Mouse (Mus musculus) forebrain, embryonic 11.5 days (tissue): Measurements from ENCODE around the gene Tenm1. TPM values are rescaled to one million over a fixed set of nuclear protein-coding genes. Genes with fewer than 3 reads are reported as not detected.

ENCODE experiments used
- ATAC-seq: fragments of 200-750 bp; cut with Nextera tagmentation; replicated peaks from 2 replicates; pipeline ENCODE4 v1.8.0; 2017; ENCODE audit warnings: moderate TSS enrichment; ENCODE audit not compliant: low FRiP score
- DNase-seq: peaks from one replicate; pipeline ENCODE4 v3.0.0-alpha.2; 2017; ENCODE audit warnings: low spot score
- H3K27ac ChIP-seq: fragments of 300-500 bp; sonication (generic); 2 replicates; pipeline ENCODE4 v1.5.1; 2014; ENCODE audit warnings: low read depth, low read length
- H3K27me3 ChIP-seq: fragments of 300-500 bp; sonication (generic); 2 replicates; pipeline ENCODE4 v1.6.1; 2014; ENCODE audit warnings: mild to moderate bottlenecking, low read length, mixed read lengths; ENCODE audit not compliant: control insufficient read depth, insufficient read depth
- H3K36me3 ChIP-seq: fragments of 300-500 bp; sonication (generic); 2 replicates; pipeline ENCODE4 v1.6.1; 2014; ENCODE audit warnings: mild to moderate bottlenecking, low read length, moderate library complexity, mixed read lengths; ENCODE audit not compliant: control insufficient read depth, insufficient read depth
- H3K4me1 ChIP-seq: fragments of 300-500 bp; sonication (generic); replicated peaks from 2 replicates; pipeline ENCODE4 v1.6.1; 2014; ENCODE audit warnings: low read length, mixed read lengths; ENCODE audit not compliant: control insufficient read depth, insufficient read depth
- H3K4me2 ChIP-seq: fragments of 300-500 bp; sonication (generic); 2 replicates; pipeline ENCODE4 v1.6.1; 2014; ENCODE audit warnings: low read depth, mild to moderate bottlenecking, low read length, moderate library complexity, mixed read lengths; ENCODE audit not compliant: severe bottlenecking
- H3K4me3 ChIP-seq: fragments of 300-500 bp; sonication (generic); 2 replicates; pipeline ENCODE4 v1.5.1; 2014; ENCODE audit warnings: low read depth, low read length
- H3K9ac ChIP-seq: fragments of 300-500 bp; sonication (generic); 2 replicates; pipeline ENCODE4 v1.6.1; 2014; ENCODE audit warnings: low read length
- H3K9me3 ChIP-seq: fragments of 300-500 bp; sonication (generic); 2 replicates; pipeline ENCODE4 v1.6.1; 2016; ENCODE audit warnings: low read length, mixed read lengths; ENCODE audit not compliant: control insufficient read depth
- WGBS: fragments of 180-500 bp; shearing (Covaris S2); extraction: QIAGEN DNeasy Blood & Tissue Kit; methylation state at CpG from one replicate; pipeline ENCODE4 v1.1.7; 2014; 5-methylcytosine and 5-hydroxymethylcytosine counted together
- polyA plus RNA-seq: library from polyadenylated mRNA; unstranded; fragments of >200 nt; fragmentation: Nextera tagmentation; extraction: Ambion mirVana; gene quantifications from 2 replicates; pipeline ENCODE4 v1.2.1, GENCODE M21; 2014

Tenm1 gene
- polyA plus RNA-seq = 2.4 and 2.6 TPM in 2 replicates

DNA sequence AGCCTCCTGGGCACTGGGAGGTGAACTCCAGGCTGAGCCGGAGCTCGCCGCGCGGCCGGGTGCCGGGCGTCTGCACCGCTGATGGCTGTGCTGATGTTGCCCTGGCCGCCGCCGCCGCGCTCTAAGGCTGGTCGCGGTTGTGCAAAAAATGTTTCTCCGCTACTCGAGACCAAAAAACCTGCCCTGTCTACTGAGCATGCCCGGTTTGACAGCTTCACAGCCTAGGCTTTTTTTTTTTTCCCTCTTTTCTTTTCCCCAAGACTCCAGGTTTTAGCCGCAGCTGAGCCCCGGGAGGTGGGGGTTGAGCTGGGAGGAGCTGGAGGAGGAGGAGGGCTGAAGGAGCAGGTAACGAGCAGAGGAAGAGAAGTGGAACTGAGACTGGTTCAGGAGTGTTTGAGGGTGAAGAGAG, at the start of gene Tenm1:
Gene Tenm1, minus strand, starts transcription at position 272 of the 409 bp plus-strand sequence.
- Histone ChIP-seq H3K4me1 (no peaks in the 10 kb centered on the region), H3K36me3 (no peaks in the 10 kb centered on the region), H3K9me3 (no peaks in the 10 kb centered on the region), H3K4me3 (peak within 1 kb of the TSS; percentile 31), H3K4me2 (peak within 1 kb of the TSS; percentile 61), H3K27me3 (peaks cover 2% of the 10 kb centered on the region; the same call in 1 of the 2 replicates), H3K27ac (no peak within 1 kb of the TSS), H3K9ac (peak within 1 kb of the TSS; percentile 12; the same call in 1 of the 2 replicates)
- DNase-seq (peak; percentile 63), ATAC-seq (peak; percentile 61)
- WGBS = 11% methylated on average over 22 of the region's 22 CpGs

GRCm38 (mm10) chrX:43467311-43467710, 38.4 kb upstream of the Tenm1 start:
- Histone ChIP-seq H3K9ac (no peak overlapping the region), H3K27ac (no peak overlapping the region), H3K36me3 (no peaks in the 10 kb centered on the region), H3K4me3 (no peak overlapping the region), H3K27me3 (no peaks in the 10 kb centered on the region), H3K4me2 (no peak overlapping the region), H3K4me1 (no peaks in the 10 kb centered on the region), H3K9me3 (no peaks in the 10 kb centered on the region)
- DNase-seq (no peak), ATAC-seq (no peak)

DNA sequence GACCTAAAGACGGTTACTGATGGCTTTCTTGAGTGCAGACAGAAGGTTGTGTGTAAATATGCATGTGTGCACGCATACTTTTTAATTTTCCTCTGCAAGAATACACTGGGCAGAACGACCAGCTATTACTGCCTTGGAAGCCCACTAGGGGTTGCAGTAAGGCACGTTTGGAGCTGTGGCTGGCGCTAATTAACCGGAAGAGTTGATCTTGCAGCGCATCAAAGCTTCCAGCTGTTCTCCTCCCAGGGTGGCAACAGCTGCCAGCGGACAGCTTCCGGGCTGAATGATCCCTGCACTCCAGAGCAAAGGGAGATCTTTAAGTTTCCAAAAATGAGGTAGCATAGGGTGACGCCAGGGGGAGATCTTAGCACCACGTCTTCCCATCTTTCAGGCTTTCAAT, 1.7 kb upstream of the Tenm1 start:
- Histone ChIP-seq H3K4me1 (no peaks in the 10 kb centered on the region), H3K4me3 (peak overlapping the region; percentile 31), H3K9ac (no peak overlapping the region), H3K36me3 (no peaks in the 10 kb centered on the region), H3K27ac (no peak overlapping the region), H3K4me2 (peak overlapping the region; percentile 61), H3K27me3 (peaks cover 2% of the 10 kb centered on the region; the same call in 1 of the 2 replicates), H3K9me3 (no peaks in the 10 kb centered on the region)
- DNase-seq = peak; percentile 53
- ATAC-seq = peak; percentile 52
- WGBS = 12% methylated on average over 11 of the region's 11 CpGs

DNA sequence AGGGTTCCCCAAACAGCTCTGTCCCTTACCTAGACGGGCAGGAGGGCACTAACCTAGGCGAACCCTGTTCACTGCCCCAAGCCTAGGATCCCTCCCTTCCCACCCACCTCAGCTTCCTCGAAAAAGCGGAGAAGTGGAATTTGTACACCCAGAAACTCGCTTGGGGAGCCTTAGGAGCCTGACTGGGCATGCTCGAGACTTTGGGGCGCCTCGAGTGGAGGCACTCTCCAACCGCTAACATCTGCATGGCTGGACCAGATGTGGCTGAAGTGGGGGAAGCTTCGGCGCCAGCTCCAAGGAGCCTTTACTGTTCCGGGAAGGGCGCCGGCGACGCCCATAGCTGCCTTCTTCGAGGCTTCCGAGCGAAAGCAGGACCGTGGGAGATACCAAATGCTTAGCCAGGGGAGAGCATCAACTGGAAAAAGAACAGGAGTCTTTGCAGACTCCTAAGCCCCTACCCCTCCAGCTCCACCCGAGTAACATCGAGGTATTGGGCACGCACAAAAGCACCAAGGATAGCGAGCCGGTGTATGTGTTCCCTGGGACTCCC, 1.1 kb upstream of the Tenm1 start:
- DNase-seq (peak; percentile 50), ATAC-seq (peak; percentile 44)
- Histone ChIP-seq H3K4me3 (peak overlapping the region; percentile 31), H3K4me1 (no peaks in the 10 kb centered on the region), H3K36me3 (no peaks in the 10 kb centered on the region), H3K9me3 (no peaks in the 10 kb centered on the region), H3K9ac (peak overlapping the region; percentile 12; the same call in 1 of the 2 replicates), H3K27ac (no peak overlapping the region), H3K27me3 (peaks cover 2% of the 10 kb centered on the region; the same call in 1 of the 2 replicates), H3K4me2 (peak overlapping the region; percentile 61)
- WGBS = 15% methylated on average over 25 of the region's 25 CpGs

GRCm38 (mm10) chrX:43429337-43429736, 411 bp upstream of the Tenm1 start:
- ATAC-seq (no peak; the same call in 1 of the 2 replicates), DNase-seq (peak; percentile 49)
- Histone ChIP-seq H3K36me3 (no peaks in the 10 kb centered on the region), H3K9ac (no peak overlapping the region), H3K4me3 (peak overlapping the region; percentile 31), H3K9me3 (no peaks in the 10 kb centered on the region), H3K4me2 (peak overlapping the region; percentile 61), H3K27ac (no peak overlapping the region), H3K27me3 (peaks cover 2% of the 10 kb centered on the region; the same call in 1 of the 2 replicates), H3K4me1 (no peaks in the 10 kb centered on the region)
- 19% methylated on average over 12 of the region's 12 CpGs for WGBS

GRCm38 (mm10) chrX:43427961-43428365, 963 bp downstream of the Tenm1 start:
- Histone ChIP-seq H3K4me2 (peak overlapping the region; percentile 61), H3K9ac (no peak overlapping the region), H3K36me3 (no peaks in the 10 kb centered on the region), H3K27me3 (peaks cover 2% of the 10 kb centered on the region; the same call in 1 of the 2 replicates), H3K27ac (no peak overlapping the region), H3K4me3 (peak overlapping the region; percentile 31), H3K9me3 (no peaks in the 10 kb centered on the region), H3K4me1 (no peaks in the 10 kb centered on the region)
- WGBS = 18% methylated on average over 12 of the region's 12 CpGs
- ATAC-seq (no peak), DNase-seq (peak; percentile 52)

GRCm38 (mm10) chrX:43427111-43427510, 1.8 kb downstream of the Tenm1 start:
- DNase-seq = peak; percentile 46
- no peak overlapping the region for H3K9ac ChIP-seq
- no peak for ATAC-seq
- 20% methylated on average over 10 of the region's 10 CpGs for WGBS
- H3K36me3 ChIP-seq = no peaks in the 10 kb centered on the region
- peak overlapping the region; percentile 3; the same call in 1 of the 2 replicates for H3K4me2 ChIP-seq
- H3K27ac ChIP-seq = no peak overlapping the region
- H3K4me3 ChIP-seq = no peak overlapping the region
- no peaks in the 10 kb centered on the region for H3K9me3 ChIP-seq
- no peaks in the 10 kb centered on the region for H3K4me1 ChIP-seq
- H3K27me3 ChIP-seq = peaks cover 2% of the 10 kb centered on the region; the same call in 1 of the 2 replicates

DNA sequence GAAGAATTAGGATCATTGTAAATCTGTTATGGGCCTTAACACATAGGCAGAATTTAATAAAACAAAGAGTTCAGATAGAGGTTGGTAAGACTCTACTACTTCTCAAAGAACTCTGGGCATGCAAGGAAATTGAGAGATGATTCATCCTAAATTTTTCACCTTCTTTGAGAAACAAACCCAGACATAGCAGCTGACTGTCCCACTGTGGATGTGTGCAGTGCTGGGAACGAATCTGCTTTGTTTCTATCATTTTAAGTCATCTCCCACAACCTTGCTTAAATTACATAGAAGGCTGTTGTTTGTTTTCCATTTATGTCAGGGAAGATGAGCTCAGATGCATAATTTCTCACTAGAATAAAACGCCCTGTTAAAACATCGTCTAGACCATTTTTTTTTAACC, 31.0 kb downstream of the Tenm1 start:
- DNase-seq (no peak), ATAC-seq (no peak)
- WGBS = 80% methylated on average over 3 of the region's 3 CpGs
- no peaks in the 10 kb centered on the region for H3K36me3 ChIP-seq
- H3K4me1 ChIP-seq = no peaks in the 10 kb centered on the region
- no peak overlapping the region for H3K9ac ChIP-seq
- no peak overlapping the region for H3K4me2 ChIP-seq
- no peaks in the 10 kb centered on the region for H3K9me3 ChIP-seq
- no peak overlapping the region for H3K4me3 ChIP-seq
- H3K27ac ChIP-seq = no peak overlapping the region
- no peaks in the 10 kb centered on the region for H3K27me3 ChIP-seq

DNA sequence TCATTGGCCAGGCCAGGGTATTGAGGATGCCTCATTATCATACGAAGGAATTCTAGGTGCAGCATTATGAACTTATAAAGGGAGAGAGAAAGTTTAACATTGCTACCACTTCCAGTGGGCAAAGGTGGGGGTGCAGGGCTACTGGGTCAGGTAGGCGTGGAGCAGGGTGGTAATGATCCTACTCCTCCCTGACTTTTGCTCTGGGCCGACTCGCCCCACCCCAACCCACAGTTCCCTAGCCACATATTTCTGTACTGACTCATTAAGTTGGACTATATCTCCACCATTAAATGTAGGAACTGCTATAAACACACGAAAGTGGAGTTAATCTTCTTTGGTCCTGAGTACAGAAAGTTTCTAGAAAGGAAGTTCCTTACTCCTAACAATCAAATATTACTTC, 40.8 kb downstream of the Tenm1 start:
- H3K4me3 ChIP-seq = no peak overlapping the region
- H3K9me3 ChIP-seq = no peaks in the 10 kb centered on the region
- DNase-seq = no peak
- no peaks in the 10 kb centered on the region for H3K27me3 ChIP-seq
- no peaks in the 10 kb centered on the region for H3K36me3 ChIP-seq
- H3K9ac ChIP-seq = no peak overlapping the region
- H3K4me1 ChIP-seq = no peaks in the 10 kb centered on the region
- no peak overlapping the region for H3K4me2 ChIP-seq
- 81% methylated on average over 5 of the region's 5 CpGs for WGBS
- ATAC-seq = no peak
- H3K27ac ChIP-seq = no peak overlapping the region
